Mouse (Mus musculus) kidney, embryonic 16.5 days (tissue): ENCODE data around the gene Olfr632. TPM values are rescaled to one million over a fixed set of nuclear protein-coding genes. Genes with fewer than 3 reads are reported as not detected.
A peak's percentile ranks its signal among the peaks of the same experiment; 100 is the strongest.

Source experiments
- ATAC-seq: fragments of 200-750 bp; cut with Nextera tagmentation; 2 replicates; pipeline ENCODE4 v1.8.0; 2017; ENCODE audit warnings: moderate TSS enrichment; ENCODE audit not compliant: low FRiP score, low TSS enrichment
- H3K27ac ChIP-seq: fragments of 300-500 bp; sonication (generic); 2 replicates; pipeline ENCODE4 v1.5.1; 2014; ENCODE audit warnings: low read length
- H3K27me3 ChIP-seq: fragments of 300-500 bp; sonication (generic); 2 replicates; pipeline ENCODE4 v1.6.1; 2014; ENCODE audit warnings: low read length, control low read depth, mixed read lengths; ENCODE audit not compliant: insufficient read depth
- H3K36me3 ChIP-seq: fragments of 300-500 bp; sonication (generic); 2 replicates; pipeline ENCODE4 v1.6.1; 2014; ENCODE audit warnings: low read length, control low read depth, mixed read lengths; ENCODE audit not compliant: insufficient read depth
- H3K4me1 ChIP-seq: fragments of 300-500 bp; sonication (generic); 2 replicates; pipeline ENCODE4 v1.6.1; 2014; ENCODE audit warnings: low read length, control low read depth, mixed read lengths; ENCODE audit not compliant: insufficient read depth
- H3K4me2 ChIP-seq: fragments of 300-500 bp; sonication (generic); replicated peaks from 2 replicates; pipeline ENCODE4 v1.6.1; 2014; ENCODE audit warnings: low read depth, low read length
- H3K4me3 ChIP-seq: fragments of 300-500 bp; sonication (generic); 2 replicates; pipeline ENCODE4 v1.5.1; 2014; ENCODE audit warnings: mild to moderate bottlenecking, low read length
- H3K9ac ChIP-seq: fragments of 300-500 bp; sonication (generic); replicated peaks from 2 replicates; pipeline ENCODE4 v1.6.1; 2014; ENCODE audit warnings: low read length
- H3K9me3 ChIP-seq: fragments of 300-500 bp; sonication (generic); 2 replicates; pipeline ENCODE4 v1.6.1; 2016; ENCODE audit warnings: low read length, control low read depth
- WGBS: fragments of 180-500 bp; shearing (Covaris S2); extraction: QIAGEN DNeasy Blood & Tissue Kit; methylation state at CpG from one replicate; pipeline ENCODE4 v1.1.7; 2014; 5-methylcytosine and 5-hydroxymethylcytosine counted together
- polyA plus RNA-seq: library from polyadenylated mRNA; unstranded; fragments of >200 nt; fragmentation: Nextera tagmentation; extraction: Ambion mirVana; gene quantifications from 2 replicates; pipeline ENCODE4 v1.2.1, GENCODE M21; 2015

The Olfr632 gene
- not detected in 2 replicates for polyA plus RNA-seq

- no peak for ATAC-seq
- H3K9ac ChIP-seq: no peak within 1 kb of the TSS
- H3K9me3 ChIP-seq: no peaks in the 10 kb centered on the region
- H3K4me1 ChIP-seq: no peaks in the 10 kb centered on the region
- H3K27ac ChIP-seq: no peak within 1 kb of the TSS
- H3K36me3 ChIP-seq: no peaks in the 10 kb centered on the region
- 83% methylated on average over 2 of the region's 2 CpGs for WGBS
- no peaks in the 10 kb centered on the region for H3K27me3 ChIP-seq
- no peak within 1 kb of the TSS for H3K4me2 ChIP-seq
- no peak within 1 kb of the TSS for H3K4me3 ChIP-seq
Observed at GRCm38 (mm10) chr7:103934264-103934663, at the start of gene Olfr632. Olfr632 (plus strand) TSS chr7:103934347.

GRCm38 (mm10) chr7:103886152-103886551 is 48.0 kb upstream of the Olfr632 start, which contains the start of gene Olfr66:
Olfr66 (minus strand) TSS chr7:103886252.
- no peak within 1 kb of the TSS for H3K4me3 ChIP-seq
- no peak within 1 kb of the TSS for H3K9ac ChIP-seq
- H3K27ac ChIP-seq: no peak within 1 kb of the TSS
- no peaks in the 10 kb centered on the region for H3K4me1 ChIP-seq
- H3K9me3 ChIP-seq: no peaks in the 10 kb centered on the region
- H3K36me3 ChIP-seq: no peaks in the 10 kb centered on the region
- H3K4me2 ChIP-seq: no peak within 1 kb of the TSS
- ATAC-seq: no peak
- no peaks in the 10 kb centered on the region for H3K27me3 ChIP-seq

GRCm38 (mm10) chr7:103894385-103894784 is 39.8 kb upstream of the Olfr632 start, which contains the start of gene Olfr64:
Olfr64 (minus strand) TSS chr7:103894485.
- 63% methylated on average over 1 of the region's 1 CpGs for WGBS
- no peak for ATAC-seq

GRCm38 (mm10) chr7:103903187-103903586 is 31.0 kb upstream of the Olfr632 start, which contains the start of gene Olfr65:
Olfr65 (plus strand) TSS chr7:103903487.
- H3K4me2 ChIP-seq: no peak within 1 kb of the TSS
- no peaks in the 10 kb centered on the region for H3K27me3 ChIP-seq
- no peak within 1 kb of the TSS for H3K9ac ChIP-seq
- H3K4me3 ChIP-seq: no peak within 1 kb of the TSS
- WGBS: 67% methylated on average over 2 of the region's 2 CpGs
- no peaks in the 10 kb centered on the region for H3K4me1 ChIP-seq
- H3K27ac ChIP-seq: no peak within 1 kb of the TSS
- no peak for ATAC-seq
- H3K9me3 ChIP-seq: no peaks in the 10 kb centered on the region
- no peaks in the 10 kb centered on the region for H3K36me3 ChIP-seq

More at GRCm38 (mm10) chr7:103894385-103894784, 39.8 kb upstream of the Olfr632 start, which contains the start of gene Olfr64:
- Histone ChIP-seq H3K9me3 (no peaks in the 10 kb centered on the region), H3K27me3 (no peaks in the 10 kb centered on the region), H3K9ac (no peak within 1 kb of the TSS), H3K36me3 (no peaks in the 10 kb centered on the region), H3K27ac (no peak within 1 kb of the TSS), H3K4me2 (no peak within 1 kb of the TSS), H3K4me3 (no peak within 1 kb of the TSS), H3K4me1 (no peaks in the 10 kb centered on the region)

- H3K27me3 ChIP-seq: no peaks in the 10 kb centered on the region
- WGBS: 2% methylated on average over 3 of the region's 3 CpGs
- 0 out of 2 replicates have a peak, but pooled peaks have one; percentile 59 for ATAC-seq
- no peak overlapping the region for H3K9ac ChIP-seq
- no peak overlapping the region for H3K4me2 ChIP-seq
- H3K9me3 ChIP-seq: no peaks in the 10 kb centered on the region
- H3K36me3 ChIP-seq: no peaks in the 10 kb centered on the region
- no peak overlapping the region for H3K27ac ChIP-seq
- no peaks in the 10 kb centered on the region for H3K4me1 ChIP-seq
- H3K4me3 ChIP-seq: no peak overlapping the region
Observed at GRCm38 (mm10) chr7:103910047-103910446, 24.1 kb upstream of the Olfr632 start.

GRCm38 (mm10) chr7:103912969-103913511 is 21.1 kb upstream of the Olfr632 start:
- Histone ChIP-seq H3K9ac (no peak overlapping the region), H3K27me3 (no peaks in the 10 kb centered on the region), H3K36me3 (no peaks in the 10 kb centered on the region), H3K4me1 (no peaks in the 10 kb centered on the region), H3K9me3 (no peaks in the 10 kb centered on the region), H3K4me2 (no peak overlapping the region), H3K27ac (no peak overlapping the region), H3K4me3 (no peak overlapping the region)
- peak; percentile 65; the same call in 1 of the 2 replicates for ATAC-seq
- 45% methylated on average over 8 of the region's 8 CpGs for WGBS

- no peak overlapping the region for H3K27ac ChIP-seq
- no peak overlapping the region for H3K4me3 ChIP-seq
- no peak for ATAC-seq
- no peak overlapping the region for H3K4me2 ChIP-seq
- H3K27me3 ChIP-seq: no peaks in the 10 kb centered on the region
- H3K9ac ChIP-seq: no peak overlapping the region
- no peaks in the 10 kb centered on the region for H3K9me3 ChIP-seq
- H3K36me3 ChIP-seq: no peaks in the 10 kb centered on the region
- no peaks in the 10 kb centered on the region for H3K4me1 ChIP-seq
Observed at GRCm38 (mm10) chr7:103915338-103915737, 18.8 kb upstream of the Olfr632 start.

GRCm38 (mm10) chr7:103928525-103928924 is 5.6 kb upstream of the Olfr632 start, which contains the start of gene Olfr631:
Olfr631 (plus strand) TSS chr7:103928825.
- Histone ChIP-seq H3K4me2 (no peak within 1 kb of the TSS), H3K27me3 (no peaks in the 10 kb centered on the region), H3K36me3 (no peaks in the 10 kb centered on the region), H3K9ac (no peak within 1 kb of the TSS), H3K27ac (no peak within 1 kb of the TSS), H3K9me3 (no peaks in the 10 kb centered on the region), H3K4me1 (no peaks in the 10 kb centered on the region), H3K4me3 (no peak within 1 kb of the TSS)
- no peak for ATAC-seq

GRCm38 (mm10) chr7:103942730-103943129 is 8.6 kb downstream of the Olfr632 start:
- WGBS: 28% methylated on average over 2 of the region's 2 CpGs

GRCm38 (mm10) chr7:103944137-103944536 is 10.0 kb downstream of the Olfr632 start, which contains the start of gene Olfr633:
Olfr633 (plus strand) TSS chr7:103944437.
- H3K9ac ChIP-seq: no peak within 1 kb of the TSS
- no peaks in the 10 kb centered on the region for H3K36me3 ChIP-seq
- no peaks in the 10 kb centered on the region for H3K27me3 ChIP-seq
- no peak within 1 kb of the TSS for H3K27ac ChIP-seq
- no peaks in the 10 kb centered on the region for H3K9me3 ChIP-seq
- no peak for ATAC-seq
- no peaks in the 10 kb centered on the region for H3K4me1 ChIP-seq
- H3K4me3 ChIP-seq: no peak within 1 kb of the TSS
- no peak within 1 kb of the TSS for H3K4me2 ChIP-seq

More at GRCm38 (mm10) chr7:103942730-103943129, 8.6 kb downstream of the Olfr632 start:
- H3K4me2 ChIP-seq: no peak overlapping the region
- H3K4me1 ChIP-seq: no peaks in the 10 kb centered on the region
- H3K27ac ChIP-seq: no peak overlapping the region
- H3K9me3 ChIP-seq: no peaks in the 10 kb centered on the region
- H3K9ac ChIP-seq: no peak overlapping the region
- H3K4me3 ChIP-seq: no peak overlapping the region
- H3K36me3 ChIP-seq: no peaks in the 10 kb centered on the region
- H3K27me3 ChIP-seq: no peaks in the 10 kb centered on the region
- no peak for ATAC-seq
